Mouse (Mus musculus) stomach, adult 2 months (tissue): ENCODE results near the gene Ceacam20. TPM values are rescaled to one million over a fixed set of nuclear protein-coding genes. Genes with fewer than 3 reads are reported as not detected.

Experiments
- polyA plus RNA-seq: library from polyadenylated mRNA; depleted of rRNA; stranded (reverse); fragments of >200 nt; gene quantifications from 2 replicates; pipeline ENCODE4 v1.2.3, GENCODE M21; 2012; rRNA removed

Ceacam20 gene
- 0.06 TPM in 1 of 2 replicates, not detected in the other for polyA plus RNA-seq

DNA sequence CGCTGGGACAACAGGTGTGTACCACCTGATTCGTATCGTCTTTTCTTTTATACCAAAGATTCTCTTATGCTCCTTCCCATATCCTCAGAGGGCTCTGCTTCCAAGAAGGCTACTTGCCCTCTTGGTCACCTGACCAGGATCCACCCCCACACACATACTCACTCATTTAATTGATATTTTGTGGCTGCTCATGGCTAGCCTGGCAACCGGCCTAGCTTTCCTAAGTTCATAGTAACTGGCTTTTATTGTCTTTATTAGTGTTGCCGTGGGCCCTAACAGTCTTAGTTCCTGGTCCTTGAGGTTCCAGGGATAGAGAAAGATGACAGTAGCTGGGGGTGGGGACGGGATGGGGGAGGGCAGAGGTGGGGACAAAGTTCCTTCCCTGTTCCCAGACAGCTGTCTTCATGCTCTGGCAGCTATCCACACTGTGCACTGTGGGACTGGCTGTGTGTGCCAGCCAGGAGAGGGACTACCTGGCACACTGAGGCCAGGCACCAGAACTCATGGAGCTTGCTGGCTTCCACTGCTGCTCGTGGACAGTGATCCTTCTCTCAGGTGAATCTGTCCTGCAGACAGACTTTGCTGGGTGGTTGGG lies at the start of gene Ceacam20:
Gene Ceacam20 (plus strand): TSS at position 428 of the 595 bp plus-strand sequence.

GRCm38 (mm10) chr7:19920506-19921261 lies 44.5 kb upstream of the Ceacam20 start, which contains the start of gene Pvr:
TSS of gene Pvr (minus strand) at chr7:19921160.

GRCm38 (mm10) chr7:19950589-19950988 lies 14.6 kb upstream of the Ceacam20 start, which contains the start of gene Igsf23:
TSS of gene Igsf23 (minus strand) at chr7:19950756.

GRCm38 (mm10) chr7:19991165-19991564 lies 26.0 kb downstream of the Ceacam20 start, which contains the start of gene Nlrp9b:
TSS of gene Nlrp9b (plus strand) at chr7:19991465.

Other genes with a start within 250 kb of the Ceacam20 start
- 58.9 and 85.6 TPM in 2 replicates for gene Tomm40, start 250.0 kb upstream of the Ceacam20 start, polyA plus RNA-seq
- 64.6 and 101 TPM in 2 replicates for gene Nectin2, start 214.9 kb upstream of the Ceacam20 start, polyA plus RNA-seq
- 52.3 and 63.9 TPM in 2 replicates for gene Bcam, start 194.4 kb upstream of the Ceacam20 start, polyA plus RNA-seq
- gene Cblc, start 168.6 kb upstream of the Ceacam20 start, polyA plus RNA-seq, result 41.1 and 54.6 TPM in 2 replicates
- 47.9 and 87.5 TPM in 2 replicates for gene Bcl3, start 142.6 kb upstream of the Ceacam20 start, polyA plus RNA-seq
- gene Gm19345, start 113.4 kb upstream of the Ceacam20 start, polyA plus RNA-seq, result 0.53 TPM in 1 of 2 replicates, not detected in the other
- gene Ceacam16, start 104.1 kb upstream of the Ceacam20 start, polyA plus RNA-seq, result 0.26 and 0.29 TPM in 2 replicates
- gene Ceacam19, start 77.4 kb upstream of the Ceacam20 start, polyA plus RNA-seq, result 2.5 and 3.0 TPM in 2 replicates
- 2.3 and 3.4 TPM in 2 replicates for gene Pvr, start 44.3 kb upstream of the Ceacam20 start, polyA plus RNA-seq
- 11.7 and 16.6 TPM in 2 replicates for gene Igsf23, start 14.7 kb upstream of the Ceacam20 start, polyA plus RNA-seq
- gene Nlrp9b, start 26.1 kb downstream of the Ceacam20 start, polyA plus RNA-seq, result not detected in 2 replicates
- gene Vmn1r91, start 134.3 kb downstream of the Ceacam20 start, polyA plus RNA-seq, result not detected in 2 replicates
- not detected in 2 replicates for gene Gm16442, start 157.2 kb downstream of the Ceacam20 start, polyA plus RNA-seq
- not detected in 2 replicates for gene Vmn1r93, start 173.7 kb downstream of the Ceacam20 start, polyA plus RNA-seq
- not detected in 2 replicates for gene Vmn1r94, start 203.0 kb downstream of the Ceacam20 start, polyA plus RNA-seq
- gene Vmn1r95, start 228.3 kb downstream of the Ceacam20 start, polyA plus RNA-seq, result not detected in 2 replicates
- not detected in 2 replicates for gene Gm6164, start 240.2 kb downstream of the Ceacam20 start, polyA plus RNA-seq